Mouse (Mus musculus) MEL (cell line): ENCODE data around the gene Zfp335. TPM values are rescaled to one million over a fixed set of nuclear protein-coding genes. Genes with fewer than 3 reads are reported as not detected.

Source experiments
- DNase-seq: peaks from one replicate; pipeline ENCODE4 v3.0.0; 2011; ENCODE audit warnings: low read depth, low spot score
- H3K27ac ChIP-seq: 2 replicates; pipeline ENCODE4 v1.5.1; 2012; ENCODE audit warnings: low read depth, mild to moderate bottlenecking, control low read depth, low read length, moderate library complexity; ENCODE audit not compliant: control insufficient read depth
- H3K27me3 ChIP-seq, 2 experiments: fragments of 150-350 bp in 1 of 2; sonication (generic) in 1 of 2; 2 replicates each; pipeline ENCODE4 v1.6.1; 2012; ENCODE audit warnings: low read length in 2 of 2, mild to moderate bottlenecking in 2 of 2, improper control_type of control experiment in 1 of 2, moderate library complexity in 1 of 2; ENCODE audit not compliant: insufficient read depth in 2 of 2, control insufficient read depth in 1 of 2
- H3K36me3 ChIP-seq, 2 experiments: 2 replicates each; pipeline ENCODE4 v1.6.1; 2012 to 2014; ENCODE audit warnings: low read length in 2 of 2, improper control_type of control experiment in 1 of 2, inconsistent platforms in 1 of 2, mild to moderate bottlenecking in 1 of 2; ENCODE audit not compliant: insufficient read depth in 2 of 2, control insufficient read depth in 1 of 2
- H3K4me1 ChIP-seq, 2 experiments: fragments of 150-350 bp in 1 of 2; sonication (generic) in 1 of 2; 2 replicates each; pipeline ENCODE4 v1.6.1; 2012; ENCODE audit warnings: low read length in 2 of 2, improper control_type of control experiment in 1 of 2, mild to moderate bottlenecking in 1 of 2; ENCODE audit not compliant: insufficient read depth in 2 of 2, control insufficient read depth in 1 of 2
- H3K4me3 ChIP-seq, 2 experiments: fragments of 150-350 bp in 1 of 2; sonication (generic) in 1 of 2; 2 replicates each; pipeline ENCODE4 v1.5.1; 2012; ENCODE audit warnings: low read depth in 2 of 2, low read length in 2 of 2, mild to moderate bottlenecking in 2 of 2, moderate library complexity in 2 of 2, control low read depth in 1 of 2, improper control_type of control experiment in 1 of 2; ENCODE audit not compliant: control insufficient read depth in 1 of 2, insufficient read depth in 1 of 2
- H3K79me2 ChIP-seq: 2 replicates; pipeline ENCODE4 v1.6.1; 2012; ENCODE audit warnings: mild to moderate bottlenecking, low read length, moderate library complexity; ENCODE audit not compliant: control insufficient read depth, poor library complexity, insufficient read depth
- H3K9ac ChIP-seq: 2 replicates; pipeline ENCODE4 v1.6.1; 2012; ENCODE audit warnings: low read depth, mild to moderate bottlenecking, control low read depth, low read length, moderate library complexity; ENCODE audit not compliant: control insufficient read depth, poor library complexity, severe bottlenecking
- H3K9me3 ChIP-seq: fragments of 150-350 bp; sonication (generic); replicated peaks from 2 replicates; pipeline ENCODE4 v1.6.1; 2012; ENCODE audit warnings: mild to moderate bottlenecking, low read length, improper control_type of control experiment, moderate library complexity; ENCODE audit not compliant: insufficient read depth
- BHLHE40 ChIP-seq: IDR thresholded peaks from 2 replicates; pipeline ENCODE4 v1.6.1; 2012; ENCODE audit warnings: low read depth, mild to moderate bottlenecking, inconsistent platforms, low read length, improper control_type of control experiment, borderline replicate concordance
- CHD2 ChIP-seq: IDR thresholded peaks from 2 replicates; pipeline ENCODE4 v1.6.1; 2011; ENCODE audit warnings: low read length, improper control_type of control experiment
- CTCF ChIP-seq, 3 experiments: IDR thresholded peaks in 2 of 3; conservative IDR thresholded peaks in 1 of 3; 2 replicates each; pipeline ENCODE4 v1.5.1; 2011 to 2012; ENCODE audit warnings: low read length in 3 of 3, low read depth in 2 of 3, mild to moderate bottlenecking in 2 of 3, improper control_type of control experiment in 1 of 3, inconsistent platforms in 1 of 3, mixed read lengths in 1 of 3, moderate library complexity in 1 of 3; ENCODE audit not compliant: control insufficient read depth in 1 of 3, insufficient read depth in 1 of 3, poor library complexity in 1 of 3, severe bottlenecking in 1 of 3
- E2F4 ChIP-seq: IDR thresholded peaks from 2 replicates; pipeline ENCODE4 v1.6.1; 2011; ENCODE audit warnings: low read depth, low read length, improper control_type of control experiment, borderline replicate concordance
- ELF1 ChIP-seq: IDR thresholded peaks from 2 replicates; pipeline ENCODE4 v1.6.1; 2014; ENCODE audit warnings: low read depth, mild to moderate bottlenecking, inconsistent platforms, low read length, improper control_type of control experiment, moderate library complexity
- EP300 ChIP-seq, 2 experiments: IDR thresholded peaks; 2 replicates each; pipeline ENCODE4 v1.6.1; 2011; ENCODE audit warnings: improper control_type of control experiment in 2 of 2, low read length in 2 of 2, low read depth in 1 of 2, mild to moderate bottlenecking in 1 of 2
- GATA1 ChIP-seq: IDR thresholded peaks from 2 replicates; pipeline ENCODE4 v1.6.1; 2011; ENCODE audit warnings: low read depth, low read length, improper control_type of control experiment
- JUND ChIP-seq: IDR thresholded peaks from 2 replicates; pipeline ENCODE4 v1.6.1; 2011; ENCODE audit warnings: low read depth, mild to moderate bottlenecking, improper control_type of control experiment, low read length
- MAFK ChIP-seq: IDR thresholded peaks from 2 replicates; pipeline ENCODE4 v1.6.1; 2011; ENCODE audit warnings: low read depth, mild to moderate bottlenecking, low read length, improper control_type of control experiment, borderline replicate concordance
- MAX ChIP-seq: IDR thresholded peaks from 2 replicates; pipeline ENCODE4 v1.6.1; 2011; ENCODE audit warnings: low read length, improper control_type of control experiment
- MEF2A ChIP-seq: IDR thresholded peaks from 2 replicates; pipeline ENCODE4 v1.6.1; 2014; ENCODE audit warnings: low read depth, mild to moderate bottlenecking, inconsistent platforms, low read length, improper control_type of control experiment; ENCODE audit not compliant: poor library complexity, insufficient replicate concordance, severe bottlenecking; ENCODE audit errors: extremely low read depth
- MXI1 ChIP-seq: IDR thresholded peaks from 2 replicates; pipeline ENCODE4 v1.6.1; 2011; ENCODE audit warnings: mild to moderate bottlenecking, low read depth, low read length, improper control_type of control experiment
- MYB ChIP-seq: IDR thresholded peaks from 2 replicates; pipeline ENCODE4 v1.6.1; 2011; ENCODE audit warnings: mild to moderate bottlenecking, low read depth, low read length, improper control_type of control experiment
- MYC ChIP-seq: IDR thresholded peaks from 2 replicates; pipeline ENCODE4 v1.6.1; 2011; ENCODE audit warnings: low read depth, mild to moderate bottlenecking, low read length, improper control_type of control experiment, moderate library complexity
- NELFE ChIP-seq: IDR thresholded peaks from 2 replicates; pipeline ENCODE4 v1.6.1; 2011; ENCODE audit warnings: low read depth, low read length, improper control_type of control experiment
- NRF1 ChIP-seq: IDR thresholded peaks from 2 replicates; pipeline ENCODE4 v1.6.1; 2014; ENCODE audit warnings: low read depth, mild to moderate bottlenecking, inconsistent platforms, low read length, improper control_type of control experiment, moderate library complexity; ENCODE audit not compliant: poor library complexity, insufficient read depth, severe bottlenecking
- POLR2AphosphoS5 ChIP-seq: IDR thresholded peaks from 2 replicates; pipeline ENCODE4 v1.6.1; 2012; ENCODE audit warnings: low read depth, borderline replicate concordance, mild to moderate bottlenecking, inconsistent platforms, low read length, moderate library complexity, mixed read lengths
- RAD21 ChIP-seq: IDR thresholded peaks from 2 replicates; pipeline ENCODE4 v1.6.1; 2011; ENCODE audit warnings: mild to moderate bottlenecking, low read depth, low read length, improper control_type of control experiment
- RCOR1 ChIP-seq: IDR thresholded peaks from 2 replicates; pipeline ENCODE4 v1.6.1; 2012; ENCODE audit warnings: low read depth, mild to moderate bottlenecking, inconsistent platforms, low read length, improper control_type of control experiment
- SIN3A ChIP-seq: IDR thresholded peaks from 2 replicates; pipeline ENCODE4 v1.6.1; 2012; ENCODE audit warnings: low read length, improper control_type of control experiment, inconsistent platforms
- SMC3 ChIP-seq: IDR thresholded peaks from 2 replicates; pipeline ENCODE4 v1.6.1; 2011; ENCODE audit warnings: low read depth, low read length, improper control_type of control experiment
- TAL1 ChIP-seq: IDR thresholded peaks from 2 replicates; pipeline ENCODE4 v1.6.1; 2012; ENCODE audit warnings: mild to moderate bottlenecking, inconsistent platforms, low read length, moderate library complexity, mixed read lengths
- TBP ChIP-seq: IDR thresholded peaks from 2 replicates; pipeline ENCODE4 v1.8.0; 2011; ENCODE audit warnings: low read depth, low read length, improper control_type of control experiment
- UBTF ChIP-seq: IDR thresholded peaks from 2 replicates; pipeline ENCODE4 v1.6.1; 2012; ENCODE audit warnings: low read depth, mild to moderate bottlenecking, inconsistent platforms, low read length, improper control_type of control experiment, moderate library complexity, borderline replicate concordance; ENCODE audit not compliant: insufficient read depth
- USF1 ChIP-seq: IDR thresholded peaks from 2 replicates; pipeline ENCODE4 v1.6.1; 2014; ENCODE audit warnings: low read depth, mild to moderate bottlenecking, inconsistent platforms, low read length, improper control_type of control experiment, moderate library complexity
- USF2 ChIP-seq, 2 experiments: IDR thresholded peaks; 2 replicates each; pipeline ENCODE4 v1.6.1; 2011 to 2012; ENCODE audit warnings: improper control_type of control experiment in 2 of 2, low read length in 2 of 2, borderline replicate concordance in 1 of 2, inconsistent platforms in 1 of 2, low read depth in 1 of 2, mild to moderate bottlenecking in 1 of 2; ENCODE audit not compliant: insufficient read depth in 1 of 2
- ZC3H11A ChIP-seq: IDR thresholded peaks from 2 replicates; pipeline ENCODE4 v1.6.1; 2012; ENCODE audit warnings: low read depth, mild to moderate bottlenecking, inconsistent platforms, low read length, improper control_type of control experiment
- ZKSCAN1 ChIP-seq: IDR thresholded peaks from 2 replicates; pipeline ENCODE4 v1.6.1; 2012; ENCODE audit warnings: low read depth, mild to moderate bottlenecking, inconsistent platforms, low read length, improper control_type of control experiment, moderate library complexity
- ZMIZ1 ChIP-seq: IDR thresholded peaks from 2 replicates; pipeline ENCODE4 v1.6.1; 2012; ENCODE audit warnings: low read depth, mild to moderate bottlenecking, inconsistent platforms, low read length, improper control_type of control experiment, moderate library complexity
- ZNF384 ChIP-seq: IDR thresholded peaks from 2 replicates; pipeline ENCODE4 v1.6.1; 2012; ENCODE audit warnings: low read depth, mild to moderate bottlenecking, inconsistent platforms, low read length, improper control_type of control experiment
- polyA plus RNA-seq, 2 experiments: library from polyadenylated mRNA; stranded (reverse) in 1 of 2; unstranded in 1 of 2; fragments of >175 nt in 1 of 2; fragments of >200 nt in 1 of 2; gene quantifications; 2 replicates each; pipeline versions ENCODE4 v1.2.1 to v1.2.4; 2012; ENCODE audit warnings: low replicate concordance in 2 of 2, low read depth in 1 of 2; ENCODE audit not compliant: insufficient read length in 2 of 2, insufficient read depth in 1 of 2, missing spikeins in 1 of 2
- total RNA-seq: library from RNA; depleted of rRNA; stranded (reverse); fragments of 300-350 nt; gene quantifications from 2 replicates; pipeline ENCODE4 v1.2.3, GENCODE M21; 2012

The Zfp335 gene
- total and polyA plus RNA-seq, 3 experiments: 12.6 to 24.1 TPM; not detected in 1

DNA sequence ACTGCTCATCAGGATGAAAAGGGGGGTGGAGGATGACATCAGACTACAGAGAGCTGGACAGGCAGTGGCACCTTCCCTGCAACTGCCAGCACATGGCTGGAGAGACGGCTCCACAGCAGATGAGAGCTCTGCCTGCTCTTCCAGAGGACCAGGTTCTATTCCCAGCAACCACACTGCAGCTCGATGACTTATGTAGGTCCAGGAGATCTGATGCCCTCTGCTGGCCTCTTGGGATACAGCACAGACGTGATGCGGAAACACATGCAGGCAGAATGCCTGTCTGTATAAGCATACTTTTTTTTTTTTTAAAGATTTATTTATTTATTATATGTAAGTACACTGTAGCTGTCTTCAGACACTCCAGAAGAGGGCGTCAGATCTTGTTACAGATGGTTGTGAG lies 6.8 kb upstream of the Zfp335 start:
- no peaks in the 10 kb centered on the region for H3K27me3 ChIP-seq
- TF ChIP-seq MAX (no peak), NELFE (no peak), MYB (no peak), BHLHE40 (no peak), E2F4 (no peak), JUND (no peak), POLR2AphosphoS5 (no peak), USF2 (IDR thresholded peaks at IDR 0.05; ENCODE audit: borderline replicate concordance in 1 of 2, insufficient read depth in 1 of 2, low read depth in 1 of 2, low read length in 2 of 2) (no peak), MEF2A (no peak), RAD21 (peak; percentile 50), ZC3H11A (peak; percentile 35), UBTF (no peak), RCOR1 (no peak), ELF1 (no peak), ZNF384 (no peak), USF1 (no peak), CTCF (IDR thresholded peaks at IDR 0.05 in 2 of 3, conservative IDR thresholded peaks at IDR 0.05 in 1 of 3; ENCODE audit: control insufficient read depth in 1 of 3, insufficient read depth in 1 of 3, low read depth in 2 of 3, low read length in 3 of 3, poor library complexity in 1 of 3, severe bottlenecking in 1 of 3) (peak; percentile 63 to 74 (median 69)), NRF1 (no peak), SMC3 (peak; percentile 77), ZKSCAN1 (no peak), GATA1 (no peak), MYC (peak; percentile 67; the same call in 1 of the 2 replicates), SIN3A (no peak; the same call in 1 of the 2 replicates), MAFK (no peak), MXI1 (no peak), TAL1 (no peak), ZMIZ1 (no peak), EP300 (IDR thresholded peaks at IDR 0.05; ENCODE audit: low read depth in 1 of 2, low read length in 2 of 2) (no peak), CHD2 (no peak), TBP (no peak)
- H3K9me3 ChIP-seq: no peaks in the 10 kb centered on the region
- no peaks in the 10 kb centered on the region for H3K79me2 ChIP-seq
- no peak overlapping the region for H3K9ac ChIP-seq
- peaks cover 0 to 3% of the 10 kb centered on the region in 2 experiments; a peak in 2 of 4 replicates for H3K36me3 ChIP-seq
- peaks cover 3 to 5% of the 10 kb centered on the region in 2 experiments for H3K4me1 ChIP-seq
- no peak overlapping the region for H3K4me3 ChIP-seq
- H3K27ac ChIP-seq: no peak overlapping the region
- peak; percentile 84 for DNase-seq
